Mouse (Mus musculus) bone marrow, adult 2 months (tissue): ENCODE data around the gene Suclg2. TPM values are rescaled to one million over a fixed set of nuclear protein-coding genes. Genes with fewer than 3 reads are reported as not detected.

Source experiments
- H3K27ac ChIP-seq: fragments of 200-500 bp; 2 replicates; pipeline ENCODE4 v1.5.1; 2012; ENCODE audit warnings: low read depth, mild to moderate bottlenecking, control low read depth, inconsistent platforms, low read length; ENCODE audit not compliant: control insufficient read depth, poor library complexity, insufficient read depth
- H3K4me1 ChIP-seq: fragments of 200-500 bp; 2 replicates; pipeline ENCODE4 v1.6.1; 2011; ENCODE audit warnings: low read length; ENCODE audit not compliant: control insufficient read depth, insufficient read depth
- H3K4me3 ChIP-seq: fragments of 200-500 bp; replicated peaks from 2 replicates; pipeline ENCODE3; 2011; ENCODE audit warnings: mild to moderate bottlenecking, low read depth, low read length, control low read depth; ENCODE audit not compliant: control insufficient read depth
- CTCF ChIP-seq: fragments of 200-500 bp; IDR thresholded peaks from 2 replicates; pipeline ENCODE4 v1.5.1; 2011; ENCODE audit warnings: low read length, control low read depth; ENCODE audit not compliant: control insufficient read depth, insufficient read depth
- POLR2A ChIP-seq: fragments of 200-500 bp; IDR thresholded peaks from 2 replicates; pipeline ENCODE4 v1.6.1; 2011; ENCODE audit warnings: low read depth, mild to moderate bottlenecking, control low read depth, low read length, borderline replicate concordance; ENCODE audit not compliant: control insufficient read depth
- WGBS: fragments of 180-500 bp; shearing (Covaris S2); methylation state at CpG from one replicate; pipeline ENCODE4 v1.1.7; 2018; 5-methylcytosine and 5-hydroxymethylcytosine counted together
- polyA plus RNA-seq: library from polyadenylated mRNA; stranded (reverse); fragments of >200 nt; gene quantifications from 2 replicates; pipeline ENCODE4 v1.2.4, GENCODE M21; 2011; ENCODE audit warnings: low replicate concordance; ENCODE audit not compliant: missing spikeins, insufficient read depth, insufficient read length

Suclg2 gene
- polyA plus RNA-seq, 1 experiment = 9.0 TPM

DNA sequence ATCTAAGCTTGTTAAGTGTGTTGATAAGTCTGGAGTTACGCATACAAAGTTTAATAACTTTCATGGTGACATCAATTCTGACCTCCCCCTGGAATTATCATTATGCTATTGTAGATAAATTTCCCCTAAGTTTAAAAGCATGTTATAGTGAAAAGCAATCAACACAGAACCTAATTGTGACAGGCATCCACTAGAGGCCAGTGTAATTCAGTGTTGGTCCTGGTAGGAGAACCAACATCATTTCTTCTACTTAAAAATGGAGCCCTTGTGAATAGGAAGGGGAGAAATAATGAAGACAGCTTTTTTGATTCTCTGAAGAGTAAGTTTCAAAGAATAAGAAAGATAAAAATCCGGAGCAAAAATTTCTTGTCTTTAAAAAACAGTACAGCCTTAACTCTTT lies 200.2 kb downstream of the Suclg2 start:
- TF ChIP-seq POLR2A (no peak), CTCF (no peak)
- Histone ChIP-seq H3K4me1 (no peaks in the 10 kb centered on the region; the same call in 1 of the 2 replicates), H3K27ac (no peak overlapping the region), H3K4me3 (no peak overlapping the region)
- 86% methylated on average over 2 of the region's 2 CpGs for WGBS

DNA sequence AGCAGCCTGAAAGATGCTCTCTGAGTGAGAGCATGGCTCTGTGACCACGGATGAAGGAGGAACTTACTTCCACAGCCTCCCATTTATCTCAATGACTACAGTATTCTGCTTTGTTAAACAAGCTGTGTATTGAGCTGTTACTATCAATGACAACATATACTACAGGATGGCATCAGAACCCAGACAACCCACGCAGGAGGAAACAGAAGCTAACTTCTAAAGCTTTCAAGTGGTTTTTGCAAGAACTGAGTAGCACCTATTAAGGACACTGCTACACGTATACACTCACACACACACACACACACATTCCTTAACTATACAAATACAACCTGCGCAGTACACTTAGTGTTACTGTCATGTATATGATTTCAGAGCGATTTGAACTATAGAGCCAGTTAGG lies 202.9 kb downstream of the Suclg2 start:
- Histone ChIP-seq H3K27ac (no peak overlapping the region), H3K4me3 (no peak overlapping the region), H3K4me1 (no peaks in the 10 kb centered on the region; the same call in 1 of the 2 replicates)
- WGBS = 71% methylated on average over 5 of the region's 5 CpGs
- TF ChIP-seq POLR2A = no peak
- TF ChIP-seq CTCF = no peak

DNA sequence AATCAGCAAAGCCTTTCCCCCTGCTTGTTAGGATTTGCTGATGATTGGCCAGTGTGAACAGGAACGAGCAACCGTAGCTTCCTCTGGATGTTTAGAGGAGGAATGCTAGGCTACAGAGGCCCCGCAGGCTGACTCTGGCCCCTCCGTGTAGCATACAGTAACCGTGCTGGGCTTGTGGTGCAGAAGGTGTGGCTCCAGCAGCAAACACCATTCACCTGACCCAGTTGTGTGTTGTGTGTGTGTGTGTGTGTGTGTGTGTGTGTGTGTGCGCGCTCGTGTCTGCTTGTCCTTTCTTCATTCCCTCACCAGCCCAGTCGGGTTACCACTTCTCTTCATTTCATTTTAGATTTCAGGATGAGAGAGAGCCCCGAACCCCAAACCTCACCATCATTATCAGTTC lies 203.9 kb downstream of the Suclg2 start:
- no peak overlapping the region for H3K27ac ChIP-seq
- TF ChIP-seq POLR2A (no peak), CTCF (no peak)
- no peaks in the 10 kb centered on the region; the same call in 1 of the 2 replicates for H3K4me1 ChIP-seq
- WGBS = 86% methylated on average over 10 of the region's 10 CpGs
- H3K4me3 ChIP-seq = no peak overlapping the region

DNA sequence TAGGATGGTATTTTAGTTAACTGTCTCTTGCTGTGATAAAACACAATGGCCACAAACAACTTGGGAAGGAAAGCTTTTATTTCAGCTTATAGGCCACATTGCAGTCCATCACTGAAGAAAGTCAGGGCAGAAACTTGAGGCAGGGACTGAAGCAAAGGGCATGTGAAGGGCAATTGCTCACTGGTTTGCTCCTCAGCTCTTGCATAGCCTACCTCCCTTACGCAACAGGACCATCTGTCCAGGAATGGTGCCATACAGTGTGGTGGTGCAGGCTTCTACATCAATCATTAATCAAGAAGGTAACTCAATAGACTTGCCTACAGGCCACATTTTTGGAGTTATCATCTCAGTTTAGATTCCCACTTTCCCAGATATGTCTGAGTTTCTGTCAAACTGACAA lies 206.9 kb downstream of the Suclg2 start:
- no peak for TF ChIP-seq CTCF
- no peak for TF ChIP-seq POLR2A
- H3K4me3 ChIP-seq = no peak overlapping the region
- H3K27ac ChIP-seq = no peak overlapping the region
- WGBS = 85% methylated on average over 1 of the region's 1 CpGs
- no peaks in the 10 kb centered on the region; the same call in 1 of the 2 replicates for H3K4me1 ChIP-seq

DNA sequence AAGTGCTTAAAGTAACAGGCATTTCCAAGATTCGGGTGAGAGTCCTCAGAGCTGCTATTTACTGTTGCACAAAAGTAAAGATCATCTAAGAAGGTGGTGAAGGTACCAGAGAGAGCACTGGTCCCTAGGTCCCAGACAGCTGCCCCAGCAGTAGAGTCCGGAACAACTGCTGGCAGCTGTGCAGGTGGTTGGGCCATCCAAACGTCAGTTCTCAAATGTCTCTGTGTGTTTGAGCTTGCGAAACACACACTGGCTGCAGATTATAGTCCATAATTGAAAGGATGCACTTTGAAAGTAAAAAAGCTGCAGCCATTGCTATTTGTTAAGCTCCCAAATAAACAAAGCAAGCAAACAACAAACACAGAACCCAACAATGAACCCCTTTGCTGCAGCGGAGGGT lies 217.8 kb downstream of the Suclg2 start:
- no peaks in the 10 kb centered on the region for H3K4me1 ChIP-seq
- 71% methylated on average over 5 of the region's 5 CpGs for WGBS
- no peak overlapping the region for H3K4me3 ChIP-seq
- H3K27ac ChIP-seq = no peak overlapping the region
- no peak for TF ChIP-seq CTCF
- no peak for TF ChIP-seq POLR2A

DNA sequence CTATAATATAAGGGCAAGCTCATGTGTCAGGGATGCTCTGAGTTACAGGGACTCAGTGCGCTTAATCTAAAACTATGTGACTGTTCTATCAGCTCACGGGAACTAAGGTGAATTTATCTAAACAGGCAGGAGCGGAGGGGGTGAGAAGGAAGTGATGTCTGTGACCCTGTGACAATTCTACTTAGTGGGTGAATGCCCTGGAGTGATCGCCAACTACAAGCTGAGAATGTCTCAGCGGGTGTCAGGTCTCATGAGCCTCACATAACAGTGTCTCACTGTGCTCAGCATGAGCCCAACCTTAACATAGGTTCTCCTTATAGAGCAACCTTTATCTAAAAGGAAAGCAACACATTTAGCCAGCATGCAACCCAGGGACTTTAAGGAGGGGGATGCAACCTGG lies 219.0 kb downstream of the Suclg2 start:
- no peaks in the 10 kb centered on the region for H3K4me1 ChIP-seq
- 93% methylated on average over 5 of the region's 5 CpGs for WGBS
- TF ChIP-seq CTCF (no peak), POLR2A (no peak)
- no peak overlapping the region for H3K27ac ChIP-seq
- H3K4me3 ChIP-seq = no peak overlapping the region

DNA sequence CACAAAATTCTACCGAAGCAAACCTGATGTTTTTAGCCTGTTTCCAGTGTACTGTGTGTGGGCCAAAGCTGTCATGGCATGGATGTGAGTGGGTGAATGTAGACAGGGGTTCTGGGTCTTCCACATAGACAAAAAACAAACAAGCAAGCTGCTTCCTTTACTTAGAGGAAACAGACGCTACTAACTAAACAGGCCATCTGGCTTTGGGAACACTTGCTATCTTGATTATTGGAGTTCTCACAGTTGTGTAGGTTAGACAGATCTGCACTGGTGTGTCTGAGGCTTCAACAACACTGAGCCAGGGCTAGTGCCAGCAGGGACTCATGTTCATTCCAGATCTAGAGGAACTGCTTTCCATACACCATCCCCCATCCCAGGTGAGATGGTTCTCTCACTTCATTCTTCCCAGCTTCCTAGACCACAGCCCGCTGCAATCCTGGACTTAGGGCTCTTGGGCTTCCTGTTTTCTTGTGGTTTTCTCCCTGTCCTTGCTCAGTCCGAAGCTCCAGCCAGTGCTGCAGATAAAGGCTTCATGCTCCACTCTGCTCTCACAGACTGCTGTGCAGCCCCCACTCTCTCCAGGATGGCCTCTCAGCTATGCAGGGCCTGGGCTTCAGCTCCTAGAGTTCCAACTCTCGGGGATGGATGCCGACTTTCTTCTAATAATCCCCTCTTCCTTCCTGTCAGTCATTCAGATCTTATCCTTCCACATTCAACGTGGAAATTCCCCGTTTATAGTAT lies 226.2 kb downstream of the Suclg2 start:
- H3K4me1 ChIP-seq = no peaks in the 10 kb centered on the region
- no peak overlapping the region for H3K27ac ChIP-seq
- WGBS = 61% methylated on average over 8 of the region's 8 CpGs
- TF ChIP-seq POLR2A = no peak
- no peak for TF ChIP-seq CTCF
- no peak overlapping the region for H3K4me3 ChIP-seq

DNA sequence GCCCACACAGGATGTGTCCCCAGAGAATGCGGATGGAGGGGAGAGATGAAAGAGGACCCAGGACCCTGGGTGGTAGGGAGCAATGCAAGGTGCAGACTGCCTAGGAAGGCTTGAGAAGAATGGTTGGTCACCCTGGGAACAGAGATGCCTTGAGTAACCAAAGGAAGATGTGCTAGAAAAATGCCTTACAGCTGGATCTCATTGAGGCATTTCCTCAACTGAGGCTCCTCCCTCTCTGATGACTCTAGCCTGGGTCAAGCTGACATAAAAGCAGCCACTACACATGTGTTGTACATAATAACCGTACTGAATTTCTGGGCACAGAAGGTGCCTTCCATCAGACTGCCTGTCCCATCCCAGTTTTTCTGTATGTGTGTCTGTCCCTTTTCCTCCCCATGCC lies 227.6 kb downstream of the Suclg2 start:
- 84% methylated on average over 2 of the region's 2 CpGs for WGBS
- Histone ChIP-seq H3K27ac (no peak overlapping the region), H3K4me3 (no peak overlapping the region), H3K4me1 (no peaks in the 10 kb centered on the region)
- TF ChIP-seq POLR2A (no peak), CTCF (no peak)

DNA sequence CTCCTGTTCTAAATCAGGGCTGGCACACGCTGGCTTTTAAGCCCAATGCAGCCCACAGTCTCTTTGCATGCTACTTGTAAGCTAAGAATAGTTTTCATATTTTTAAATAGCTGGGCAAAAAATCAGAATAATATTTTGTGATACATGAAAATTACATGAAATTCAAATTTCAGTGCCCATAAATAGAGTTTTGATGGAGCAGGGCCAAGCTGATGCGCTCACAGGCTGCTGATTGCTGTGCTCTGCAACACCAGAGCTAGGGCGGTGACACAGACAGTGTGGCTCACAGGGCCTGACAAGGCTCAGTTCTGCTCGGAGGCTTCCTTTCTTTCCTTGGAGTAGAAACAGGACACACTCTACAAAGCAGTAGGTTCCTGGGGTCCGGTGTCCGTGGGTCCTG lies 232.8 kb downstream of the Suclg2 start:
- no peaks in the 10 kb centered on the region for H3K4me1 ChIP-seq
- 89% methylated on average over 6 of the region's 6 CpGs for WGBS
- no peak overlapping the region for H3K4me3 ChIP-seq
- TF ChIP-seq POLR2A (no peak), CTCF (no peak)
- no peak overlapping the region for H3K27ac ChIP-seq
